Mouse (Mus musculus) liver, embryonic 14.5 days (tissue): Measurements from ENCODE around the gene Mcf2l. TPM values are rescaled to one million over a fixed set of nuclear protein-coding genes. Genes with fewer than 3 reads are reported as not detected.

Source experiments
- ATAC-seq: fragments of 200-750 bp; cut with Nextera tagmentation; 2 replicates; pipeline ENCODE4 v1.8.0; 2017; ENCODE audit warnings: moderate number of reproducible peaks, mild to moderate bottlenecking, moderate library complexity; ENCODE audit not compliant: insufficient read depth
- DNase-seq, 3 experiments: peaks; one replicate each; pipeline ENCODE4 v3.0.0-alpha.2; 2012 to 2013; ENCODE audit warnings: low read depth in 3 of 3, low spot score in 3 of 3
- H3K27ac ChIP-seq: fragments of 300-500 bp; sonication (generic); 2 replicates; pipeline ENCODE4 v1.5.1; 2014; ENCODE audit warnings: moderate library complexity, mild to moderate bottlenecking, control low read depth, inconsistent platforms
- H3K27me3 ChIP-seq: fragments of 300-500 bp; sonication (generic); 2 replicates; pipeline ENCODE4 v1.6.1; 2014; ENCODE audit warnings: mild to moderate bottlenecking, low read length, moderate library complexity; ENCODE audit not compliant: control insufficient read depth, insufficient read depth
- H3K36me3 ChIP-seq: fragments of 300-500 bp; sonication (generic); replicated peaks from 2 replicates; pipeline ENCODE4 v1.6.1; 2014; ENCODE audit warnings: low read depth; ENCODE audit not compliant: control insufficient read depth, insufficient read depth
- H3K4me1 ChIP-seq, 2 experiments: fragments of 200-500 bp in 1 of 2; fragments of 300-500 bp in 1 of 2; sonication (generic) in 1 of 2; replicated peaks; 2 replicates each; pipeline ENCODE4 v1.6.1; 2012 to 2014; ENCODE audit warnings: antibody characterized with exemption in 1 of 2, inconsistent platforms in 1 of 2, low read length in 1 of 2; ENCODE audit not compliant: control insufficient read depth in 2 of 2, insufficient read depth in 2 of 2
- H3K4me2 ChIP-seq: fragments of 300-500 bp; sonication (generic); 2 replicates; pipeline ENCODE4 v1.6.1; 2014; ENCODE audit warnings: low read depth, mild to moderate bottlenecking, control low read depth, moderate library complexity
- H3K4me3 ChIP-seq, 2 experiments: fragments of 200-500 bp in 1 of 2; fragments of 300-500 bp in 1 of 2; sonication (generic) in 1 of 2; 2 replicates each; pipeline ENCODE4 v1.5.1; 2012 to 2014; ENCODE audit warnings: low read depth in 2 of 2, low read length in 2 of 2, mild to moderate bottlenecking in 2 of 2, control low read depth in 1 of 2, inconsistent platforms in 1 of 2, moderate library complexity in 1 of 2; ENCODE audit not compliant: insufficient read depth in 1 of 2
- H3K9ac ChIP-seq: fragments of 300-500 bp; sonication (generic); replicated peaks from 2 replicates; pipeline ENCODE4 v1.6.1; 2014; ENCODE audit warnings: mild to moderate bottlenecking, control low read depth, moderate library complexity
- H3K9me3 ChIP-seq: fragments of 300-500 bp; sonication (generic); 2 replicates; pipeline ENCODE4 v1.6.1; 2016; ENCODE audit warnings: low read length, mixed read lengths; ENCODE audit not compliant: control insufficient read depth
- CTCF ChIP-seq: IDR thresholded peaks from 2 replicates; pipeline ENCODE4 v1.5.1; 2016; ENCODE audit warnings: antibody characterized with exemption, low read depth, control low read depth
- EP300 ChIP-seq: IDR thresholded peaks from 2 replicates; pipeline ENCODE4 v1.6.1; 2016; ENCODE audit warnings: antibody characterized with exemption, low read depth
- WGBS: fragments of 180-500 bp; shearing (Covaris S2); extraction: QIAGEN DNeasy Blood & Tissue Kit; methylation state at CpG from one replicate; pipeline ENCODE4 v1.1.7; 2014; ENCODE audit not compliant: insufficient replicate concordance; 5-methylcytosine and 5-hydroxymethylcytosine counted together
- polyA plus RNA-seq, 2 experiments: library from polyadenylated mRNA; depleted of rRNA in 1 of 2; stranded (reverse) in 1 of 2; unstranded in 1 of 2; fragments of >200 nt; fragmentation: Nextera tagmentation in 1 of 2; extraction: Ambion mirVana in 1 of 2; gene quantifications; 2 replicates each; pipeline versions ENCODE4 v1.2.1 to v1.2.3; 2012 to 2014

Mcf2l gene
- polyA plus RNA-seq, 2 experiments: 0.44 to 0.72 TPM

- H3K4me3 ChIP-seq: no peak overlapping the region
- H3K9me3 ChIP-seq: no peaks in the 10 kb centered on the region
- no peaks in the 10 kb centered on the region; the same call in 1 of the 2 replicates for H3K27me3 ChIP-seq
- no peaks in the 10 kb centered on the region for H3K4me1 ChIP-seq
- WGBS: 39% methylated on average over 9 of the region's 9 CpGs
- H3K4me2 ChIP-seq: no peak overlapping the region
- no peak overlapping the region for H3K27ac ChIP-seq
- ATAC-seq (no peak), DNase-seq (no peak)
- H3K9ac ChIP-seq: no peak overlapping the region
- TF ChIP-seq CTCF (no peak), EP300 (no peak)
- H3K36me3 ChIP-seq: no peaks in the 10 kb centered on the region
Measured at GRCm38 (mm10) chr8:12897815-12898214, 24.2 kb downstream of the Mcf2l start.

DNA sequence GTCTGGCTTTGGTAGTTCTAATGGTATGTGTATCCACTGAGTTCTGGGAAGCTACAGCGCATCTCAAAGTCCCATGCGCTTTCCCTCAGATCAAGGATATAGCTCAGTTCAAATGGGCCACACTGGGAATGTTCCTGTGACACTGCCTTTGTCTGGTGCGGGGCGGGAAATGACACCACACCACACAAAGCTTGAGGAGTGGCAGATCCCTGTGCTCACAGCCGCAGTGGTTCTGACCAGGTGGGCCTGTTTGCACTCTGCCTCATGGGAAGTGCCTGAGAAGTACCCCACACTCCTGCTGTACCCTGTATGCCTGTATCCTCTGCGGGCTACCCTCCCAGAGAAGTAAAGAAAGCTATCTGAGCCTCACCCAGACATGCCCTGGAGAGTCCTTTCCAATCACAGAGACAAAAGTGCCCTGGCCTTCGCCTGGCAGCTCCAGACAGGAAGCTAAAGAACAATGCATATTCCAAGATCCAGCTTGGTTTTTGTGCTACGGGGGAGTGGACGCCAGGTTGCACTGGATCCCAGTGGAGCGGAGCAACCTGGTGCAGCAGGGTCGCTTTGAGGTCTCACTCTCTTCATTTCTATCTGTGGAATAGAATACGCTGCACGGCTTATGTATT lies 30.3 kb downstream of the Mcf2l start:
- no peak overlapping the region for H3K27ac ChIP-seq
- ATAC-seq: no peak

GRCm38 (mm10) chr8:12905122-12905521 lies 31.5 kb downstream of the Mcf2l start:
- WGBS: 23% methylated on average over 5 of the region's 5 CpGs

More for the DNA sequence above, 30.3 kb downstream of the Mcf2l start:
- no peaks in the 10 kb centered on the region for H3K4me1 ChIP-seq
- H3K27me3 ChIP-seq: no peaks in the 10 kb centered on the region; the same call in 1 of the 2 replicates
- TF ChIP-seq CTCF (no peak), EP300 (no peak)
- no peaks in the 10 kb centered on the region for H3K36me3 ChIP-seq
- no peak overlapping the region for H3K4me3 ChIP-seq
- H3K9ac ChIP-seq: no peak overlapping the region
- H3K9me3 ChIP-seq: no peaks in the 10 kb centered on the region
- DNase-seq: no peak
- H3K4me2 ChIP-seq: no peak overlapping the region
- WGBS: 72% methylated on average over 13 of the region's 13 CpGs

DNA sequence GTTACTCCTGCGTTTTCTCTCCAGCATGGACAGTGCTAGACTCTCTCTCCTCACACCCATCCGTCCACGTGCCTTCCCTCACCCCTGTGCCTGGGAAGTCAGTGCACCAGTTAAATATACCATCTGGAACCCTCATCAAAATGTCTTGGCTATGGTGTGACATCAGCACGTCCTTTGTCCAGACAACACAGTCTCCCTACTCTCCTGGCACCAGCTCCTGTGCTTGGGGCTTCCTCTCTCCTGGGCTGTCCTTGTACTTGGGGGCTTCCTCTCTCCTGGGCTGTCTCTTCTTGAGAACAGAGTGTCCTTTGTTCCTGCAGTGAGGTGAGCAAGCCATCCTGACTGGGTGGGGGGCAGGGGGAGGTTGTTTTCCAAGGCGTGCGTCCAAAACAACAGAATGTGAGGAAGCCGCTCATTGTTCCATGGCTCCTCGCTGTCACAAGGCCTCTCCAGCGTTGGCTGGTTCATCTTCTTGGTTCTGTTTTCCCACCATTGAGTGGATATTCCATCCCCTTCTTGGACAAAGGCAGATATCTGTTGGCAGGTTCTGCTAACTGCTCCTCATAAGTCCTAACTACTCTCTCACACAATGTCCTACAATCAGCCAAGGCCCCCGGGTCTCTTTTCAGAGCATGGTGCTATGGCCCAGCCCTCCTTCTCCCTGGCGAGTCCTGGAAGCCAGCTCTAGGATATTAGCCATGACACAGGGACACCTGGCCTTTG lies 32.2 kb downstream of the Mcf2l start:
- no peak for ATAC-seq
- WGBS: 61% methylated on average over 11 of the region's 11 CpGs

More at GRCm38 (mm10) chr8:12905122-12905521, 31.5 kb downstream of the Mcf2l start:
- H3K27me3 ChIP-seq: no peaks in the 10 kb centered on the region; the same call in 1 of the 2 replicates
- H3K4me1 ChIP-seq: no peaks in the 10 kb centered on the region
- no peak overlapping the region for H3K4me3 ChIP-seq
- TF ChIP-seq EP300 (no peak), CTCF (no peak)
- no peak overlapping the region for H3K4me2 ChIP-seq
- H3K27ac ChIP-seq: no peak overlapping the region
- no peak overlapping the region for H3K9ac ChIP-seq
- H3K36me3 ChIP-seq: no peaks in the 10 kb centered on the region
- DNase-seq (no peak), ATAC-seq (no peak)
- no peaks in the 10 kb centered on the region for H3K9me3 ChIP-seq

GRCm38 (mm10) chr8:12906597-12906996 lies 33.0 kb downstream of the Mcf2l start:
- Histone ChIP-seq H3K9me3 (no peaks in the 10 kb centered on the region), H3K4me1 (no peaks in the 10 kb centered on the region), H3K4me2 (no peak overlapping the region), H3K9ac (no peak overlapping the region), H3K27ac (no peak overlapping the region), H3K36me3 (no peaks in the 10 kb centered on the region), H3K27me3 (no peaks in the 10 kb centered on the region; the same call in 1 of the 2 replicates), H3K4me3 (no peak overlapping the region)
- WGBS: 66% methylated on average over 5 of the region's 5 CpGs
- TF ChIP-seq EP300 (no peak), CTCF (no peak)
- DNase-seq: no peak
- no peak for ATAC-seq

More for the DNA sequence above, 32.2 kb downstream of the Mcf2l start:
- no peak overlapping the region for H3K9ac ChIP-seq
- no peaks in the 10 kb centered on the region for H3K9me3 ChIP-seq
- no peak for TF ChIP-seq EP300
- TF ChIP-seq CTCF: no peak
- no peak overlapping the region for H3K4me2 ChIP-seq
- H3K4me3 ChIP-seq: no peak overlapping the region
- H3K4me1 ChIP-seq: no peaks in the 10 kb centered on the region
- DNase-seq: no peak
- no peak overlapping the region for H3K27ac ChIP-seq
- no peaks in the 10 kb centered on the region for H3K36me3 ChIP-seq
- H3K27me3 ChIP-seq: no peaks in the 10 kb centered on the region; the same call in 1 of the 2 replicates
